Mouse (Mus musculus) adrenal gland, postnatal 14 days (tissue): ENCODE data around the gene Npb. TPM values are rescaled to one million over a fixed set of nuclear protein-coding genes. Genes with fewer than 3 reads are reported as not detected.
"Not testable (repeated sequence)": the region's sequence is repeated elsewhere in the genome, so short reads cannot be mapped to it uniquely, and the experiment has no call there.

Experiments
- DNase-seq: peaks from one replicate; pipeline ENCODE4 v3.0.0; 2021; ENCODE audit warnings: mixed read lengths
- total RNA-seq: library from RNA; stranded (reverse); gene quantifications from 2 replicates; pipeline ENCODE4 v1.2.3, GENCODE M21; 2021

Npb gene
- total RNA-seq, 1 experiment from 2014 or later = 1.6 TPM

- DNase-seq = peak; percentile 81
Measured at GRCm38 (mm10) chr11:120579316-120580107, 28.8 kb upstream of the Npb start.

- peak; percentile 12 for DNase-seq
Measured at GRCm38 (mm10) chr11:120580190-120580589, 28.1 kb upstream of the Npb start.

DNA sequence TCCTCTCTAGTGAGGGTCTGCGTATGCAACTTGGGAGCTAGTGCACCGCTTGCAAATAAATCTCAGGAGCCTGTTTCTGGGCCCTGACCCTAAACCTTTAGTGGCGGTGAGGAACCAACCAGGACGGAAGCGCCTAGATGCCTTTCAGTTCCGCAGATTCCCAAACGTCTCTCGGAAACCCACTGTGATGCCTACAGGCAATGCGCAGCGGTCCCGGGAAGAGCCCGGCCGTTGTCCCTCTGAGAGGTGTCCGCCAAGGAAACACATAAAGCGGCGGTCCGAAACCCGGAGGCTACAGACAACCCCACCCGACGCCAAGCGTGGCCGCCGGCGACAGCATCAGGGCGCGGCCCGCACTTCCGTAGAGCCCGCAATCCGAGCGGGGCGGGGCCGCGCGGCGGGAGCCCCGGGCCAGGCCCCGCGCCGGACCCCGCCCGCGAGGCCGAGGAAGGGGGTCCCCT lies 27.4 kb upstream of the Npb start:
- DNase-seq = peak; percentile 51

DNA sequence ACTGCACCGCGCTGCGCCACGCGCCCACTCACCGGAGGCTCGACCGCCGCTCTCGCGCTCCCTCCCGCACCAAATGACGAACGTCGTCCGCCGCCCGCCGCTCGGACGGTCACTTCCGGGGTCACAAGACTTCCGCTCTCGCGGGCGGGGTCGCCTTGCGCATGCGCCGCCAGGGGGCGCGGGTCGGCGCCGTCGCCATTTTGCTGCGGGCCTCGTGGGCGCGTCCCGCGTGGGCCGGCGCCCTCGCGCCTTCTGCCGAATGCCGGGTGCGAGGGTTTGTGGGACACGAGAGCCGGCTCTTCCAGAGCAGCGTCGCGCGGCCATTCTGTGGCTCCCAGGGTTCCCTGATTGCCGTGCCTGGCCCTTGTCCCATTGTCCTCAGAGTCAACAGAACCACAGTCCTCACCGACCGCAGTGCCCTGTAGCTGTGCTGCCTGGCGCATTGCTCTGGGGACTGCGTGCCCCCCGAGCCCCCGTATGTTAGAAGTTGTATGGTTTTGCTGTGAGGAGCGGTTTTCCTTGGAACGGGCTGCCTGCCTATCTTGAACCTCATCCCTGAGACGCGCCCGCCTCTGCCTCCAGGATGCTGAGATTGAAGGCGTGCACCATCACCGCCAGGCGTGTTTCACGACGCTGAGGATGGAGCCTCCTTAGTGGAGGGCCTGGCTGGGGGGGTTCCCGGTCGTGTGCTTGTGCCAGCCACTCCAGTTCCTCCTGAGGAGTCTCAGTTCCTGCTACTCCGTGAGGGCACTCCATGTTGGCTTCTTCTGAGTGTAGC lies 26.6 kb upstream of the Npb start, which contains the start of gene Arhgdia:
Gene Arhgdia, minus strand, starts transcription at position 135 of the 778 bp plus-strand sequence.
- peak; percentile 95 for DNase-seq

DNA sequence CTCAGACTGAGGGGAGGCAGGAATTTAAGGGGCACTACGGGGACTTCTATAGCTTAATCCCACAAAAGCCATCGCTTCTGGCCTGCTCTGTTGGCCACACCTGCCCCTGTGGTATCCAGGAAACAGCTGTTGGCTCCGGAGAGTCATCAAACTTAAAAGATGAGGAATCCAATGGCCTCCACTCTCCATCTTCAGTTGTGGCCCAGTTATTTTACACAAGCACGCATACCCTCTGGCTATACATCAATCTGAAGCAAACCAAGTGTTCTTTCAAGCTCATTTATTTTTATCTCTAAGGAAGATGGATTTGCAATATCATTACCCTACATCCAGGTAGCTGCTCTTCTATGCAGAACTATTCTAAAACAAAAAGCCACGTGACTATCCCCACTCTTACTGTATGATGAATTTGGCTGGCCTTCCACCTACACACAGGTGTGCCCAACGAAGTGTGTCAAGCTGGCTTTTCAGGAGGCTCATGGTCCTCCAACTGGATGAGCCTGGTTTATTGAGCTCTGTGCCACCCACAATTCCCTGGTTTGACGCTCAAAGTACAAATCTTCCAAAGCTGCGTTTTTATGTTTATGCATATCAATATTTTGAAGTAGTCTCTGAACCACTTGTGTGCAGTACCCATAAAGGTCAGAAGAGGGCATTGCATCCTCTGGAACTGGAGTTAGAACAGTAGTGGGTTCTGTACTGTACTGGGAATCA lies 25.9 kb upstream of the Npb start:
- peak; percentile 53 for DNase-seq

GRCm38 (mm10) chr11:120582982-120583293 lies 25.3 kb upstream of the Npb start:
- DNase-seq = not testable (repeated sequence)

- no peak for DNase-seq
Measured at GRCm38 (mm10) chr11:120583937-120584336, 24.3 kb upstream of the Npb start.

DNA sequence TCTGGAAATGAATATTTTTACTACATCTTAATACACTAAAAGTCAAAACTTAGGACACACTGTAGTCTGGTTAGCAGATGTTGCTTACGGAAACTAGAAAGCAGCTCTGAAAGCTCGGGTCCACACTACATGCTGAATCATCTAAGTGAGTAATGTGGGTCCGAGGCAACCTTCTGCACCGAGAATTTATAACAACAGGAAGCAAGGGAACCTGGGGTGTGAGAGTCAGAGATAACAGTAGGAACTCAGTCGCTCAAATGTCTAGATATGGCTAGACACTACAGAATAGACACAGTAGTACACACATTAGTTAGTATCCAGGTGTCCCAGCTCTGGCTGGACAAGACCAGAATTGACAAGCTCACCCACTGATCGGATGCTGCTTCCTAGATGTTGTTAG lies 19.7 kb upstream of the Npb start:
- DNase-seq = no peak

- DNase-seq = peak; percentile 53
Measured at GRCm38 (mm10) chr11:120597240-120598235, 10.7 kb upstream of the Npb start.

- DNase-seq = peak; percentile 97
Measured at GRCm38 (mm10) chr11:120598283-120598989, 9.8 kb upstream of the Npb start, which contains the start of the genes Alyref and Anapc11. Gene Alyref (minus strand): TSS chr11:120598365. Gene Anapc11 (plus strand): TSS chr11:120598421.

DNA sequence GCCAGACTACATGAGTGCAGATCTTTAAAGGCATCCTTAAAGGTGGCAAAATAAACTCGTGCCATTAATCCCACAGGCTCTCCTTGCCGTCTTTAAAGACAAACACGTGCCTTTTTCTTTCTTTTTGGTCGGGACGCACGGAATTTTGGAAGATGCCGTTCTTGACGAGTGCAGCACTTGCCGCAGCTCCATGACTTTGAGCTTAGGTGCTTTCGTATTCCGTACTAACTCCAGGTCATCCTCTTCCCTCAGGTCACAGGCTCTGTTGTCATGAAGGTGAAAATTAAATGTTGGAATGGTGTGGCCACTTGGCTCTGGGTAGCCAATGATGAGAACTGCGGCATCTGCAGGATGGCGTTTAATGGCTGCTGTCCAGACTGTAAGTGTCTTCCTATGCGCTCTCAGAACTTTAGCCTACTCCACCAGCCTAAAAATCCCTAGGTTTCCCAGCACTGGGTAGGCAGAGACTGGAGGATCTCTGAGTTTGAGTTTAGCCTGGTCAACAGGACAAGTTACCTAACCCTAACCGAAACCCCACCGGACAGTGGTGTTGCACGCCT lies 9.2 kb upstream of the Npb start:
- no peak for DNase-seq

DNA sequence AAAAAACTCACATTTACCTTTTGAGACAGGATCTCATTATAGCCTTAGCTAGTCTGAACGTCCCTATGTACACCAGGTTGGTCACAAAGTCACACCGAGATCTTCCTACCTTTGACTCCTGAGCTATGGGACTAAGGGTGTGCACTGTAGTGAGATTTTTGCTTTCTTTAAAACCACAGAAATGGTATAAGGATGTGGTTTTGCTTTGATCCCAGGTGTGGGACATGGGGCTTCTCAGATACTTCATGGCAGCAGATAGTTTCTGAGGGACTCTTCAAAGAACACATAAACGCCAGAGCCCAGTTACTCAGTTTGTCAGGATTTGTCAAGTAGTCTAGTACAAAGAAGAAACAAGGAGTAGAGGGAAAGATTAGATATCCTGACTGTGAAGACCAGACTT lies 7.6 kb upstream of the Npb start:
- DNase-seq = no peak

DNA sequence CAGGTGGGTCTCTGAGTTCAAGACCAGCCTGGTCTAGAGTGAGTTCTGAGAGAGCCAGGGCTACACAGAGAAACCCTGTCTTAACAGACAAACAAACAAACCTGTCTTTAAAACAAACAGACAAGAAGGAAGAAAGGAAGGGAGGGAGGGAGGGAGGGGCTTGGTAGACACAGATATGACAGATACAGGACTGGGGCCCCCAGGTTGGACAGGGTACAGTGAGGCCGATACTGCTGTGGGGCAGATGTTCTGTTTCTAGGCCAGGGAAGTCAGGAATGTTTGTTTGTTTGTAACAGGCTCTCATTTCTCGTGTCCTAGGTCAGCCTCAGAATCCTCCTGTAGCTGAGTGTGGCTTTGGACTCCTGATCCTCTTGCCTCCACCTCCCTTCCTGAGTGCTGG lies 4.7 kb upstream of the Npb start:
- no peak for DNase-seq

GRCm38 (mm10) chr11:120605667-120606066 lies 2.6 kb upstream of the Npb start:
- peak; percentile 52 for DNase-seq

- DNase-seq = peak; percentile 47
Measured at GRCm38 (mm10) chr11:120606764-120607163, 1.5 kb upstream of the Npb start.

DNA sequence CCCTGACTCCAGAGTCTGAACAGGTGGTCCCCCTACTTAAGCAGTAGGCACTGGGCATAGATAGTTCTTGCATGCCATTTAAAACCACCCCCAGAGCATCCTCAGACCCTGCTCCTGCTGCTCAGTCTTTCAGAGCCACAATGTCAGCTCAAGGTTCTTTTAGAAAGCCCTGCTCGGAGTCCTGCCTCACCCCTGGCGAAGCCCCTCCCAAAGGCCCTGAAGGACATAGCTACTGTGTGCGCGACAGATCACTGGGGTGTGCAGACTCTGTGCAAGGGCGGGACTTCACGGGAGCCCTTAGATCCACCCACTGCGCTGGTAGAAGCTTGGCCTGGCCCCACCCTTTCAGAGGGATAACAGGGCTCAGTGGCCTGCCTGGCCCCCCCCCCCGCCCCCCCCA lies 973 bp downstream of the Npb start:
- DNase-seq = peak; percentile 74

- no peak for DNase-seq
Measured at GRCm38 (mm10) chr11:120610477-120611046, 2.3 kb downstream of the Npb start.

- peak; percentile 89 for DNase-seq
Measured at GRCm38 (mm10) chr11:120612763-120613162, 4.5 kb downstream of the Npb start.

DNA sequence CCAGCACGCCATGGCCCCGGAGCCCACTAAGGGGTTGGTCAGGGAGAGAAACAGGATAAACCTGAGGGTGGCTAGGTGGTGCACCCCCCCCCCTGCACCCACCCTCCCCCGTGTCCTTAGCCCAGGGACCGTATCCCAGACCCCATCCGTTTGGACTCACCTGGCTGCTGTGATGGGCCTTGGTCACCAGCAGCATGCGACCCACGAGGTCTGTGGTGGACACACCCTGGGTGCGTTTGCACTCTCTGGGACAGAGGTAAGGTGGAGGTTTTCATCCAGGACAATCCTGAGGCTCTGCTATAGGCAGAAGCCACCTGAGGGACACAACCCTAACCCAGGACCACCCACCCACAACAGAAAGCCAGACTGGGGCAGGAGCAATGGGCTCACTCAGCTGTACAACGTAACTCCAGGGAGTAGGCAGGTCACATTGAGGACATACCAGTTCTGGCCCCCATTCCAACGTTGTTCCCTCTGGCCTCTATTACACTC lies 5.2 kb downstream of the Npb start:
- no peak for DNase-seq

DNA sequence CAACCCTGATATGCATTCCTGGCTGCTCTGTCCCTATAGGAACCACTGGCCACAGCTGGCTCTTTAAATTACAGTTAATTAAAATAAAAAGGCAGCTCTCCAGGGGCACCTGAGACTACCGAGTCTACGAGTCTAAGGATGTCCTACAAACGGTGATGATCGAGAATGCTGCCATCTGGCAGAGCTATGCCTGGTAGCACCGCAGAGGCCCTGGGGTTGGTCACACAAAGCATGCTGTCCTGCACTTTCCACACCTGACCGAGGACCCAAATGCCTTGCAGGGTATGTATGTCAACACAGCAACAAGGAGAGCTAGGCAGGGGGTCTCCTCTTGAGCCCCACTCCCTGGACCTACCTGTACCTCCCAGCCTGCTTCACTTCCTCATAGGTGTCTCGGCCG lies 5.7 kb downstream of the Npb start:
- no peak for DNase-seq
